Mouse (Mus musculus): ENCODE data around the gene Gm17087. TPM values are rescaled to one million over a fixed set of nuclear protein-coding genes. Genes with fewer than 3 reads are reported as not detected.

Gene Gm17087
- polyA plus RNA-seq (2012; ENCODE audit: insufficient read depth, low replicate concordance) = not detected in 2 replicates

GRCm38 (mm10) chr17:8566850-8567249, at the start of gene Gm17087:
TSS of gene Gm17087 (minus strand) at chr17:8566950.
- Histone ChIP-seq H3K4me1 (no peaks in the 10 kb centered on the region), H3K9me3 (no peaks in the 10 kb centered on the region), H3K36me3 (replicated peaks; ENCODE audit: low read length) (no peaks in the 10 kb centered on the region), H3K4me3 (replicated peaks) (peak within 1 kb of the TSS; percentile 10), H3K27me3 (replicated peaks) (peaks cover 9% of the 10 kb centered on the region)
- no peak for TF ChIP-seq FLI1 (IDR thresholded peaks at IDR 0.05; ENCODE audit: low read length)

- TF ChIP-seq GATA1 (IDR thresholded peaks at IDR 0.05; ENCODE audit: borderline replicate concordance, low read length) = no peak
- no peak for TF ChIP-seq FLI1 (IDR thresholded peaks at IDR 0.05; ENCODE audit: low read length)
- H3K4me3 ChIP-seq (replicated peaks) = no peak overlapping the region
- H3K36me3 ChIP-seq (replicated peaks; ENCODE audit: low read length) = no peaks in the 10 kb centered on the region
- H3K4me1 ChIP-seq = no peaks in the 10 kb centered on the region
- H3K9me3 ChIP-seq = no peaks in the 10 kb centered on the region
- H3K27me3 ChIP-seq (replicated peaks) = peaks cover 12% of the 10 kb centered on the region
Measured at GRCm38 (mm10) chr17:8613882-8614551, 47.3 kb upstream of the Gm17087 start.

- Histone ChIP-seq H3K9me3 (0 out of 2 replicates have a peak, but pooled peaks cover 4% of the 10 kb centered on the region), H3K36me3 (replicated peaks; ENCODE audit: low read length) (no peaks in the 10 kb centered on the region), H3K4me3 (replicated peaks) (no peak overlapping the region), H3K27me3 (replicated peaks) (peaks cover 16% of the 10 kb centered on the region), H3K4me1 (no peaks in the 10 kb centered on the region)
- TF ChIP-seq GATA1 (IDR thresholded peaks at IDR 0.05; ENCODE audit: borderline replicate concordance, low read length) (no peak), FLI1 (IDR thresholded peaks at IDR 0.05; ENCODE audit: low read length) (no peak)
Measured at GRCm38 (mm10) chr17:8611916-8612315, 45.2 kb upstream of the Gm17087 start.

GRCm38 (mm10) chr17:8606695-8607094, 39.9 kb upstream of the Gm17087 start:
- TF ChIP-seq GATA1 (IDR thresholded peaks at IDR 0.05; ENCODE audit: borderline replicate concordance, low read length) (no peak), FLI1 (IDR thresholded peaks at IDR 0.05; ENCODE audit: low read length) (no peak)
- no peaks in the 10 kb centered on the region for H3K36me3 ChIP-seq (replicated peaks; ENCODE audit: low read length)
- 0 out of 2 replicates have a peak, but pooled peaks cover 4% of the 10 kb centered on the region for H3K9me3 ChIP-seq
- H3K4me3 ChIP-seq (replicated peaks) = peak overlapping the region; percentile 57
- peaks cover 32% of the 10 kb centered on the region for H3K27me3 ChIP-seq (replicated peaks)
- peaks cover 5% of the 10 kb centered on the region; the same call in 1 of the 2 replicates for H3K4me1 ChIP-seq

GRCm38 (mm10) chr17:8605921-8606320, 39.2 kb upstream of the Gm17087 start:
- no peak overlapping the region for H3K4me3 ChIP-seq (replicated peaks)
- no peaks in the 10 kb centered on the region for H3K36me3 ChIP-seq (replicated peaks; ENCODE audit: low read length)
- H3K4me1 ChIP-seq = peaks cover 5% of the 10 kb centered on the region; the same call in 1 of the 2 replicates
- peaks cover 33% of the 10 kb centered on the region for H3K27me3 ChIP-seq (replicated peaks)
- 0 out of 2 replicates have a peak, but pooled peaks cover 4% of the 10 kb centered on the region for H3K9me3 ChIP-seq
- no peak for TF ChIP-seq GATA1 (IDR thresholded peaks at IDR 0.05; ENCODE audit: borderline replicate concordance, low read length)
- TF ChIP-seq FLI1 (IDR thresholded peaks at IDR 0.05; ENCODE audit: low read length) = no peak

- Histone ChIP-seq H3K4me1 (peaks cover 8% of the 10 kb centered on the region; the same call in 1 of the 2 replicates), H3K36me3 (replicated peaks; ENCODE audit: low read length) (no peaks in the 10 kb centered on the region), H3K4me3 (replicated peaks) (no peak overlapping the region), H3K27me3 (replicated peaks) (peaks cover 28% of the 10 kb centered on the region), H3K9me3 (0 out of 2 replicates have a peak, but pooled peaks cover 4% of the 10 kb centered on the region)
- TF ChIP-seq FLI1 (IDR thresholded peaks at IDR 0.05; ENCODE audit: low read length) = no peak
- no peak for TF ChIP-seq GATA1 (IDR thresholded peaks at IDR 0.05; ENCODE audit: borderline replicate concordance, low read length)
Measured at GRCm38 (mm10) chr17:8602976-8603375, 36.2 kb upstream of the Gm17087 start.

- Histone ChIP-seq H3K27me3 (replicated peaks) (peaks cover 17% of the 10 kb centered on the region), H3K4me1 (peaks cover 9% of the 10 kb centered on the region), H3K4me3 (replicated peaks) (no peak overlapping the region), H3K9me3 (peaks cover 6% of the 10 kb centered on the region; the same call in 1 of the 2 replicates), H3K36me3 (replicated peaks; ENCODE audit: low read length) (no peaks in the 10 kb centered on the region)
- TF ChIP-seq FLI1 (IDR thresholded peaks at IDR 0.05; ENCODE audit: low read length) = no peak
- no peak for TF ChIP-seq GATA1 (IDR thresholded peaks at IDR 0.05; ENCODE audit: borderline replicate concordance, low read length)
Measured at GRCm38 (mm10) chr17:8597790-8598189, 31.0 kb upstream of the Gm17087 start.

GRCm38 (mm10) chr17:8592427-8593277, 25.9 kb upstream of the Gm17087 start:
- TF ChIP-seq FLI1 (IDR thresholded peaks at IDR 0.05; ENCODE audit: low read length) = no peak
- no peak for TF ChIP-seq GATA1 (IDR thresholded peaks at IDR 0.05; ENCODE audit: borderline replicate concordance, low read length)
- peaks cover 12% of the 10 kb centered on the region for H3K27me3 ChIP-seq (replicated peaks)
- H3K36me3 ChIP-seq (replicated peaks; ENCODE audit: low read length) = no peaks in the 10 kb centered on the region
- peaks cover 9% of the 10 kb centered on the region for H3K4me1 ChIP-seq
- peaks cover 6% of the 10 kb centered on the region; the same call in 1 of the 2 replicates for H3K9me3 ChIP-seq
- H3K4me3 ChIP-seq (replicated peaks) = peak overlapping the region; percentile 84

GRCm38 (mm10) chr17:8581579-8581978, 14.8 kb upstream of the Gm17087 start:
- Histone ChIP-seq H3K36me3 (replicated peaks; ENCODE audit: low read length) (no peaks in the 10 kb centered on the region), H3K27me3 (replicated peaks) (peaks cover 2% of the 10 kb centered on the region), H3K9me3 (peaks cover 14% of the 10 kb centered on the region), H3K4me1 (peaks cover 3% of the 10 kb centered on the region; the same call in 1 of the 2 replicates), H3K4me3 (replicated peaks) (no peak overlapping the region)
- TF ChIP-seq FLI1 (IDR thresholded peaks at IDR 0.05; ENCODE audit: low read length) = no peak
- TF ChIP-seq GATA1 (IDR thresholded peaks at IDR 0.05; ENCODE audit: borderline replicate concordance, low read length) = no peak

All from megakaryocyte, embryonic 14.5 days (primary cell).